Mouse (Mus musculus) adrenal gland, postnatal 36 days (tissue): ENCODE data around the gene Dpp8. TPM values are rescaled to one million over a fixed set of nuclear protein-coding genes. Genes with fewer than 3 reads are reported as not detected.

ENCODE experiments used
- total RNA-seq, 2 experiments: library from RNA; stranded (reverse); gene quantifications; 2 replicates each; pipeline ENCODE4 v1.2.3; 2021

Gene Dpp8
- total RNA-seq, 2 experiments from 2014 or later, result 88.0 to 104 TPM

Other genes starting within 250 kb of the Dpp8 start
- gene Dennd4a, start 221.1 kb upstream of the Dpp8 start, total RNA-seq, result 10 to 100 TPM; 18.1 to 19.9 TPM
- gene Slc24a1, start 80.8 kb upstream of the Dpp8 start, total RNA-seq, result not detected
- 10 to 100 TPM; 24.9 to 30.3 TPM for gene Ints14, start 71.5 kb upstream of the Dpp8 start, total RNA-seq
- 100 to 1,000 TPM; 251 to 350 TPM for gene Hacd3, start 10.7 kb upstream of the Dpp8 start, total RNA-seq
- 10 to 100 TPM; 31.8 to 32.6 TPM for gene Igdcc4, start 69.1 kb downstream of the Dpp8 start, total RNA-seq
- 1 to 10 TPM; 1.2 to 1.9 TPM for gene Igdcc3, start 108.8 kb downstream of the Dpp8 start, total RNA-seq
- 10 to 100 TPM; 11.8 to 21.2 TPM for gene Parp16, start 162.9 kb downstream of the Dpp8 start, total RNA-seq
- gene Cilp, start 232.8 kb downstream of the Dpp8 start, total RNA-seq, result 1 to 10 TPM; 4.7 to 6.2 TPM